Mouse (Mus musculus) heart, adult 10 weeks (tissue): ENCODE results near the gene Btbd35f17. TPM values are rescaled to one million over a fixed set of nuclear protein-coding genes. Genes with fewer than 3 reads are reported as not detected.

Experiments
- polyA plus RNA-seq: library from polyadenylated mRNA; stranded (reverse); fragments of 350-450 nt; fragmentation: Illumina TruSeq; extraction: RNeasy Lipid Tissue Mini Kit (QIAGEN cat#74804); gene quantifications from one replicate; pipeline ENCODE4 v1.2.3, GENCODE M21; 2014; ENCODE audit warnings: low read depth, low replicate concordance

Gene Btbd35f17
- not detected for polyA plus RNA-seq

DNA sequence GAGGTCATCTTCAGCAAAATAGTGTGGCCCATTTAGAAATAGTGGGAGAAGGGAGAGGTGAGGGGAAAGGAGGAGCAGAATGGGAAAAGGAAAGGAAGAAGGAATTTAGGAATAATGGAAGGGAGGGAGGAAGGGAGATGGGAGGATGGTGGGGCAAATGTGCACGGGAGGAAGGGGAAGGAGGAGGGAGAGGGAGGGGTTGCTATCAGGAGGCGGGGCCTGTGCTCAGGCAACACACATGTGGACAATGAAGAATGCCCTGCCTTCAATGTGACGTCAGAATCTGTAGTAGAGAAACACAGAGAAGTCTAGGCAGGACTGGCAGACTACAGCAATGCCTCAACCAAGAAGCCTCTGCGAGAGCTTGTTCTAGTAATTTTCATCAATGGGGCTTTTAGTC, at the start of gene Btbd35f17:
Gene Btbd35f17, plus strand, starts transcription at position 301 of the 400 bp plus-strand sequence.

Other genes starting within 250 kb of the Btbd35f17 start
- gene Btbd35f28, start 174.1 kb upstream of the Btbd35f17 start, polyA plus RNA-seq = not detected
- gene Btbd35f20, start 79.4 kb upstream of the Btbd35f17 start, polyA plus RNA-seq = not detected